Mouse (Mus musculus) induced T-regulatory cell, adult 2 months (primary cell): ENCODE results near the gene Flg2.

Experiments
- DNase-seq: peaks from one replicate; pipeline ENCODE4 v3.0.0-alpha.2; 2012; ENCODE audit warnings: low read depth

Flg2 gene

DNA sequence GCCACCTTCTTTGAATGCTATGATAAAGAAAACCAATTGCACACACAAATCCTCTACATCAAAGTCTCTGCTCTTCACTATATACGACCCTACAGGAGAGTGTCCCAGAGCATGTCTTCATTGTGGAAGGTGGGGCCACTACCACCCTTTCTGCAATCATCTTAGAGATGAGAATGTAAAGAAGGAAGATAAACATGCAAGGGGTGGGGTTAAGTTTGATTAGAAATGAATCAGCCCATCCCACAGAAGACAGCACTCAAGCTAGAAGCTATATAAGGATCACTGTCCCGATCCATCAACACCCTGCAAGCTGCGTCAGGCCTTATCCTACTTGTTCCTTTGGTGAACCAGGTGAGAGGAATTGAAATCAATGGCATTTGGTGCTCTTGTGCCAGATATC is at the start of gene Flg2:
Flg2 (plus strand) TSS at position 301 of the 400 bp plus-strand sequence.
- DNase-seq = no peak

GRCm38 (mm10) chr3:93162502-93162901 is 34.6 kb upstream of the Flg2 start:
- DNase-seq = no peak

DNA sequence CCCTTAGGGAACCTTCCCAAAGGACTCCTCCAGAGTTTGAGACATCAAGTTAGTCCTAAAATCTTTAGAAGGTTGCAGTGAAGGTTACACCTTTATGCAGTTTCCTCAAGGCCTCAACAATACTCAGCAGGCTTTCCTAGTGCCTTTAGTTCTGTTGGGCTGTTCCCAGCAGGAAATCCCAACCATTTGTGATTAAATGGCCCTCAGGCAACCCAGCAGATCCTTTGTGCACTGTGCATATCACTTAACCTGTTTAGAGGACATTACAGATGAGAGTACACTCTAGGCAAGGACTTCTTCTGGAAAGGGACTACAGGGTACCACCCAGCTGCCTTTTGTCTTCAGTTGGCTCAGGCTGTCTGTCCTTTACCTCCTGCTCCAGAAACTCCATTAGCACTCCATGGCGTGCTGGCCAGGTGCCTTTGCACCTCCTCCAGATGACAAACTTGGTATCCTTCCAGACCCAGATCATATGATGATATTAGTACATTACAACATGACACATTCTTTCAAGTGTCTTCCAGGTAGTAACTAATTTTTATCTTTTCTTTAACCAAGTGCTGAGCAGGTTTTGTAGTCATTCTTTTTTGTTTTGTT is 34.0 kb upstream of the Flg2 start:
- DNase-seq = no peak

DNA sequence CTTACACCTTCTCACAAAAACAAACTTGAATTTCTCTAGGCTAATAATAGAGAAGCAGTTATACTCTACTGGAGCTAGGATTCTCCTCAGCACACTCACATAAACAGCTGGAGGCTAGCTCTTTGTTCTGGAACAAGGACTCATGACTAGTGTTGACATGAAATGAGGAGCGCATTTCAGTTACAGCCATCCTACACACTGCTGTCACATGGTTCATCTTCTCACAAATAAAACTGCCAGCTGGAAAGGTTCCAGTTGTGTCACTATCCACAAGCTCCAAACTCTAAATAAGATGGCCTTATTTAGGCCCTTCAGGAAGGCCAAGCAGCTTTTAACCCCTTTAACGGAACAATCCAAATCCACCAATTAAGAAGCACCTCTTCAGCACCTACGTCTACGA is 16.2 kb upstream of the Flg2 start:
- no peak for DNase-seq

- DNase-seq = no peak
Measured at GRCm38 (mm10) chr3:93201955-93202354, 4.9 kb downstream of the Flg2 start.

- DNase-seq = no peak
Measured at GRCm38 (mm10) chr3:93202499-93202898, 5.4 kb downstream of the Flg2 start.
